Mouse (Mus musculus) layer of hippocampus, adult 9-10 months (tissue): ENCODE results near the gene Tas2r143.

ENCODE experiments used
- DNase-seq: peaks from one replicate; pipeline ENCODE4 v3.0.0; 2022; ENCODE audit warnings: low spot score

The Tas2r143 gene

GRCm38 (mm10) chr6:42365215-42365614, 34.8 kb upstream of the Tas2r143 start:
- DNase-seq = no peak

- DNase-seq = no peak
Measured at GRCm38 (mm10) chr6:42369870-42370269, 30.2 kb upstream of the Tas2r143 start.

- DNase-seq = no peak
Measured at GRCm38 (mm10) chr6:42370630-42371363, 29.2 kb upstream of the Tas2r143 start.

- no peak for DNase-seq
Measured at GRCm38 (mm10) chr6:42372001-42372400, 28.0 kb upstream of the Tas2r143 start.

- DNase-seq = no peak
Measured at GRCm38 (mm10) chr6:42372421-42372815, 27.6 kb upstream of the Tas2r143 start.

- no peak for DNase-seq
Measured at GRCm38 (mm10) chr6:42372816-42373547, 27.1 kb upstream of the Tas2r143 start, which contains the start of gene Epha1. Epha1 (minus strand) TSS chr6:42373268.

GRCm38 (mm10) chr6:42373669-42374430, 26.2 kb upstream of the Tas2r143 start:
- DNase-seq = no peak

GRCm38 (mm10) chr6:42374701-42375100, 25.3 kb upstream of the Tas2r143 start:
- DNase-seq = no peak

- DNase-seq = no peak
Measured at GRCm38 (mm10) chr6:42375131-42375530, 24.9 kb upstream of the Tas2r143 start.

- DNase-seq = no peak
Measured at GRCm38 (mm10) chr6:42376016-42376415, 24.0 kb upstream of the Tas2r143 start.

- DNase-seq = no peak
Measured at GRCm38 (mm10) chr6:42376504-42377019, 23.5 kb upstream of the Tas2r143 start.

- no peak for DNase-seq
Measured at GRCm38 (mm10) chr6:42377280-42377679, 22.8 kb upstream of the Tas2r143 start.

GRCm38 (mm10) chr6:42379551-42379950, 20.5 kb upstream of the Tas2r143 start:
- DNase-seq = no peak

GRCm38 (mm10) chr6:42380416-42381144, 19.5 kb upstream of the Tas2r143 start:
- DNase-seq = peak; percentile 17

GRCm38 (mm10) chr6:42381221-42381620, 18.8 kb upstream of the Tas2r143 start:
- no peak for DNase-seq

GRCm38 (mm10) chr6:42381916-42382381, 18.1 kb upstream of the Tas2r143 start:
- no peak for DNase-seq

- DNase-seq = no peak
Measured at GRCm38 (mm10) chr6:42383360-42383759, 16.7 kb upstream of the Tas2r143 start.

- DNase-seq = no peak
Measured at GRCm38 (mm10) chr6:42385635-42386034, 14.4 kb upstream of the Tas2r143 start.

GRCm38 (mm10) chr6:42391796-42392330, 8.2 kb upstream of the Tas2r143 start:
- no peak for DNase-seq

- DNase-seq = peak; percentile 25
Measured at GRCm38 (mm10) chr6:42395960-42396809, 3.9 kb upstream of the Tas2r143 start.
